Mouse (Mus musculus) hindbrain, embryonic 15.5 days (tissue): ENCODE results near the gene Vipr2. TPM values are rescaled to one million over a fixed set of nuclear protein-coding genes. Genes with fewer than 3 reads are reported as not detected.

Experiments used
- ATAC-seq: fragments of 200-750 bp; cut with Nextera tagmentation; 2 replicates; pipeline ENCODE4 v1.8.0; 2017; ENCODE audit warnings: low read depth, moderate number of reproducible peaks, moderate TSS enrichment; ENCODE audit not compliant: low FRiP score
- H3K27ac ChIP-seq: fragments of 300-500 bp; sonication (generic); replicated peaks from 2 replicates; pipeline ENCODE4 v1.5.1; 2015; ENCODE audit warnings: mild to moderate bottlenecking, inconsistent platforms
- H3K27me3 ChIP-seq: fragments of 300-500 bp; sonication (generic); 2 replicates; pipeline ENCODE4 v1.6.1; 2015; ENCODE audit warnings: control low read depth, inconsistent platforms
- H3K36me3 ChIP-seq: fragments of 300-500 bp; sonication (generic); 2 replicates; pipeline ENCODE4 v1.6.1; 2015; ENCODE audit warnings: control low read depth, inconsistent platforms
- H3K4me1 ChIP-seq: fragments of 300-500 bp; sonication (generic); replicated peaks from 2 replicates; pipeline ENCODE4 v1.6.1; 2015; ENCODE audit warnings: control low read depth, inconsistent platforms
- H3K4me2 ChIP-seq: fragments of 300-500 bp; sonication (generic); 2 replicates; pipeline ENCODE4 v1.6.1; 2015; ENCODE audit warnings: moderate library complexity, mild to moderate bottlenecking, inconsistent platforms
- H3K4me3 ChIP-seq: fragments of 300-500 bp; sonication (generic); 2 replicates; pipeline ENCODE4 v1.5.1; 2015; ENCODE audit warnings: mild to moderate bottlenecking, inconsistent platforms
- H3K9ac ChIP-seq: fragments of 300-500 bp; sonication (generic); 2 replicates; pipeline ENCODE4 v1.6.1; 2015; ENCODE audit warnings: inconsistent platforms
- H3K9me3 ChIP-seq: fragments of 300-500 bp; sonication (generic); 2 replicates; pipeline ENCODE4 v1.6.1; 2016; ENCODE audit warnings: control low read depth, inconsistent platforms
- WGBS: fragments of 180-500 bp; shearing (Covaris S2); methylation state at CpG from one replicate; pipeline ENCODE4 v1.1.7; 2015; 5-methylcytosine and 5-hydroxymethylcytosine counted together
- microRNA-seq: library from miRNA; unstranded; fragments of <30 nt; microRNA quantifications from one replicate; pipeline ENCODE4, GENCODE M21; 2016
- polyA plus RNA-seq: library from polyadenylated mRNA; unstranded; fragments of >200 nt; fragmentation: Nextera tagmentation; extraction: Ambion mirVana; gene quantifications from 2 replicates; pipeline ENCODE4 v1.2.1, GENCODE M21; 2015

Vipr2 gene
- polyA plus RNA-seq, 1 experiment from 2014 or later: 0.91 TPM

DNA sequence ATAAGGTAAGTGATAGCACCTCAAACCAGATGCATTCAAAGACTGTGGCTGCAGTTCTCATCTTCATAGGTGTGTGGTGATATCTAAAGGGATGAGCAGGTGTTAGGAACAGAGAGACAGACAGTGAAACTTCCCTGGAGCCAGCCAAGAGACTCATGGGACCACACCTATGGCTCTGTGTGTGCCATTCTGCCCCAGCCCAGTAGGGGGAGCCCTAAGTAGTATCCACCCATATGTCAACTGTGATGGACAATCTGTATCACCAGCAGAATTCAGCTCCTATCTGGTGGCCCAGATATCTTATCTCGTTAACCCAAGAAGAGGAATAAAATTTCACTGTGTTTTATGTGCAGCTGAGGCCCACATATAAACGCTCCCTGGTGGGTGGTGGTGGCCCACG lies 99.4 kb downstream of the Vipr2 start:
- Histone ChIP-seq H3K9ac (no peak overlapping the region), H3K27ac (no peak overlapping the region), H3K4me3 (no peak overlapping the region), H3K36me3 (no peaks in the 10 kb centered on the region), H3K27me3 (no peaks in the 10 kb centered on the region), H3K4me2 (no peak overlapping the region), H3K4me1 (no peaks in the 10 kb centered on the region), H3K9me3 (no peaks in the 10 kb centered on the region)
- ATAC-seq: no peak
- 89% methylated on average over 3 of the region's 3 CpGs for WGBS

DNA sequence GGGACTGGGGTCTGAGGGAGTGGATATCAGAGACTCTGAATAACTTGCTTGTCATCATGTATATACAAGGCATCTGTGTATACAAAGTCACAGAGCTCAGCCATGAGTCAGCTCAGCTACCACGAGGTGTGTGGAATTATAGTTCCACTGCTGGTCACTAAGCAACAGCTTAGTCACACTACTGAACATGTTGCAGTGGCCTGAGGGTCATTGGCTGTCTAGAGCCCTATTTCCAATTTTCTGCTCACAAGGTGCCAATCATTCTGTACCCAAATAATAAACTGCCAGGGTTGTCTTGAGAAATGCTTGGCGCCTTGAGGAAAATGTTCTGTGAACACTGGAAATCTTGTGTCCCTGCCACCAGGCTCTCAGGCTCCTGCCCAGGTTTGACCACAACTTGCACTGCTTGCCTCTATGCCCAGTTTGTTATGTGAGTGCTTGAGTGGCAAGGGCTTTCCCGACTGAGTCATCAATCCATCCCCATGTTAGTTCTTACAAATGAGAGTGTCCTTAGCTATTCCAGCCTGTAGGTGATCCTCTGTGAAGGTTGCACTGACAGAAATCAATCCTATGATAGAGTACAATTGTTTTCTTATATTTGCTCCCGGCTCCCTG lies 104.0 kb downstream of the Vipr2 start:
- no peaks in the 10 kb centered on the region for H3K4me1 ChIP-seq
- H3K4me2 ChIP-seq: no peak overlapping the region
- no peaks in the 10 kb centered on the region for H3K27me3 ChIP-seq
- no peak for ATAC-seq
- no peaks in the 10 kb centered on the region for H3K36me3 ChIP-seq
- no peak overlapping the region for H3K9ac ChIP-seq
- no peak overlapping the region for H3K4me3 ChIP-seq
- WGBS: 73% methylated on average over 4 of the region's 4 CpGs
- H3K27ac ChIP-seq: no peak overlapping the region
- H3K9me3 ChIP-seq: no peaks in the 10 kb centered on the region

DNA sequence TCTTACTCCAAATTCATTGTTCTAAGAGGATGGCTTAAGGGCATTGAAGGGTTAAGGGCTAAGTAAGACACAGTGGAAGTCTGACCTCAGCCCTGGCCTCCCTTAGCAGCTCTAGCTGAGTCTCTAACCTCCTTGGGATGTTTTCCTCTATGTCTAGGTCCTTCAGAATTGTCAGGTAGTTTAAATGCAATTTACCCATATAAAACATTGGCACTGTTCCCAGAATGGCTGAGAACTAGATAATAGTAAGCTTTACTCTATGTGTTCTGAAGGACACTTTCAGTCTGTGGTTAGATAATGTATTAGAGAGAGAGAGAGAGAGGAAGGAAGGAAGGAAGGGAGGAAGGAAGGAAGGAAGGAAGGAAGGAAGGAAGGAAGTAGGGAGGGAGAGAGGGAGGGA lies 104.8 kb downstream of the Vipr2 start:
- no peak overlapping the region for H3K9ac ChIP-seq
- H3K9me3 ChIP-seq: no peaks in the 10 kb centered on the region
- H3K36me3 ChIP-seq: no peaks in the 10 kb centered on the region
- H3K4me1 ChIP-seq: no peaks in the 10 kb centered on the region
- no peak overlapping the region for H3K4me3 ChIP-seq
- ATAC-seq: no peak
- no peaks in the 10 kb centered on the region for H3K27me3 ChIP-seq
- H3K4me2 ChIP-seq: no peak overlapping the region
- H3K27ac ChIP-seq: no peak overlapping the region

DNA sequence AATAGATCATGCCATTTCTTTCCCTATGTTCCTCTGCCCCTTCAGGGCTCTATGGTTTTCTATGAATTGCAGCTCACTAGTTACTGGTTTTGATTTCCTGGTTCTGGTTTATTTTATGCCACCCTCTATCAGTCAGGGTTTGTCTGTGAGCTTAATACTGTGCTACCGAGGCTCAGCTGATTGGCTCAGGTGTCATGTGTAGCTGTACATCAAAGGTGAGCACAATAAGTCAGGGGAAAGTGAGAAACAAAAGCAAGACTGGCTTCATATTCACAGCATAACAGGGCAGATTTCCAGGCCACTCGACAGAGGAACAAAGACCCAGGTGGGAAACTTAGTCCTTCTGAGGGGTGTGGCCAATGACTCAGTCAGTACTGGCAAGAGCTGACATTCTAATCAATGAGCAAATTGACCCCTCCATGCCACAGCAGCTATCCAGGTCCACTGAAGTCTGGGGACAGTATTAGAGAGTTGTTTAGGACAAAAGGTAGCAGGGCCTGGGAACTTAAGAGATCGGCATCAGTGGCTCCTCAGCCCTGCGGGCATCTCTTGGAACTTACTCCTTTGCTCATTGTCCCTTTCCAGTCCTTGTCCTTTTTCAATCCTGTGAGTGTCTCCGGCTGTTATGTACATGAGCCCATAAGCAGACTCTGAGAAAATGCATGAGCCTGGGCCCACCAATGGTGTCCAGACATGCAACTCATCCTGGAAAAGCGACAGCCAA lies 105.8 kb downstream of the Vipr2 start:
- Histone ChIP-seq H3K9ac (no peak overlapping the region), H3K4me2 (no peak overlapping the region), H3K27ac (no peak overlapping the region), H3K9me3 (no peaks in the 10 kb centered on the region), H3K4me1 (no peaks in the 10 kb centered on the region), H3K27me3 (no peaks in the 10 kb centered on the region), H3K36me3 (no peaks in the 10 kb centered on the region), H3K4me3 (no peak overlapping the region)
- no peak for ATAC-seq
- WGBS: 81% methylated on average over 6 of the region's 6 CpGs

DNA sequence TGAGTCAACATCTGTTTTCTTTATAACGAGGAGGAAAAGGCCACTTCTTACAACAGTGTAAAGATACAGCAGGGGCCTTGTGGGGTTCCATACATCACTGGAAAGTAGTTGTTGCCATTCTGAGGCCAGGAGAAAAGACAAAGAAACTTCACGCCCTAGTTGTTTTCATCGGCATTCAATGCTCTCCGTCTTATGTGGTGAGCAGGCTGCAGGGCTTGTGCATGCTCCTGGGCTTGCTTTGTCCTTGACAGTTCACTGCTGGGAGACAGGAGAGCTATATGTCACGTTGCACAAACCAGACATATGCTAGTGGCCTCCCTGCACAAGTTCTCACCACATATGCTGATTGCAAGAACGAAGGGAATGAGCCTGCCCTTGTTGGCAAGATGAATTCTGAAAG lies 116.4 kb downstream of the Vipr2 start:
- Histone ChIP-seq H3K27ac (no peak overlapping the region), H3K9me3 (no peaks in the 10 kb centered on the region), H3K4me3 (no peak overlapping the region), H3K36me3 (no peaks in the 10 kb centered on the region), H3K27me3 (no peaks in the 10 kb centered on the region), H3K4me2 (no peak overlapping the region), H3K4me1 (no peaks in the 10 kb centered on the region), H3K9ac (no peak overlapping the region)
- ATAC-seq: no peak
- WGBS: 26% methylated on average over 6 of the region's 6 CpGs

DNA sequence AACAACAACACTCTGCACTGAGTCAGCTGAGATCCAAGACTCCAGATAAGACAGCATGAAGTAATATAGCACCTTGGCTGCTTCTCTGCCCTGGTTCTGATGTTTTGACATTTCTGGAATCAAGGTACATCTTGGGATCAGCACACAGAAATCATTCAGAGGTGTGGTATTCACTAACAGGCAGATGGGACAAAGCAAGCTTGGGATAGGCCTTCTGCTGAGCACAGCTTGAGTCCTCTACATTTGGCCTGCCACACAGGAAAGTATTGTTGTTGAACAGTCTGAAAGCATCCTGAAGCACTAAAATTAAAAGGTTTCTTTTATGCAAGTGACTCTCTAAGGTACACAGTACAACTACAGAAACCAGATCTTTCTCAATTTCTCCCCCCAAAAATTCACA lies 117.1 kb downstream of the Vipr2 start:
- H3K9ac ChIP-seq: no peak overlapping the region
- H3K27ac ChIP-seq: no peak overlapping the region
- H3K9me3 ChIP-seq: no peaks in the 10 kb centered on the region
- H3K4me2 ChIP-seq: no peak overlapping the region
- no peak overlapping the region for H3K4me3 ChIP-seq
- no peaks in the 10 kb centered on the region for H3K4me1 ChIP-seq
- H3K36me3 ChIP-seq: no peaks in the 10 kb centered on the region
- no peaks in the 10 kb centered on the region for H3K27me3 ChIP-seq
- ATAC-seq: no peak

Small RNAs within 50 kb of the gene (microRNA-seq; reads per million reads assigned to microRNA genes)
- gene Gm44372: not detected

Other genes starting within 250 kb of the Vipr2 start
- 48.1 and 49.3 TPM in 2 replicates for gene Zfp386, start 30.0 kb upstream of the Vipr2 start, polyA plus RNA-seq
- 19.6 and 20.0 TPM in 2 replicates for gene Wdr60, start 185.3 kb downstream of the Vipr2 start, polyA plus RNA-seq
- gene Gm11027, start 197.7 kb downstream of the Vipr2 start, polyA plus RNA-seq: not detected in 2 replicates
- gene Esyt2, start 203.5 kb downstream of the Vipr2 start, polyA plus RNA-seq: 12.3 and 12.4 TPM in 2 replicates